Mouse (Mus musculus) embryonic fibroblast, embryonic 13.5 days (primary cell): ENCODE data around the gene Sugct. TPM values are rescaled to one million over a fixed set of nuclear protein-coding genes. Genes with fewer than 3 reads are reported as not detected.
"Not testable (repeated sequence)": the region's sequence is repeated elsewhere in the genome, so short reads cannot be mapped to it uniquely, and the experiment has no call there.

Experiments
- H3K27ac ChIP-seq: 2 replicates; pipeline ENCODE4 v1.5.1; 2012; ENCODE audit warnings: low read length, control low read depth, inconsistent platforms; ENCODE audit not compliant: insufficient read depth
- H3K4me1 ChIP-seq: 2 replicates; pipeline ENCODE4 v1.6.1; 2011; ENCODE audit warnings: low read length; ENCODE audit not compliant: control insufficient read depth, insufficient read depth
- H3K4me3 ChIP-seq: 2 replicates; pipeline ENCODE4 v1.5.1; 2011; ENCODE audit warnings: mild to moderate bottlenecking, control low read depth, low read length; ENCODE audit not compliant: insufficient read depth
- CTCF ChIP-seq: IDR thresholded peaks from 2 replicates; pipeline ENCODE4 v1.5.1; 2011; ENCODE audit warnings: mild to moderate bottlenecking, control low read depth, low read length, moderate library complexity, borderline replicate concordance; ENCODE audit not compliant: insufficient read depth
- POLR2A ChIP-seq: IDR thresholded peaks from 2 replicates; pipeline ENCODE4 v1.6.1; 2011; ENCODE audit warnings: low read depth, mild to moderate bottlenecking, control low read depth, low read length, moderate library complexity
- polyA plus RNA-seq: library from polyadenylated mRNA; stranded (reverse); fragments of >200 nt; gene quantifications from 2 replicates; pipeline ENCODE4 v1.2.4, GENCODE M21; 2011; ENCODE audit warnings: low read depth; ENCODE audit not compliant: missing spikeins, insufficient read length

Gene Sugct
- polyA plus RNA-seq, 1 experiment = 2.1 TPM

GRCm38 (mm10) chr13:16898084-16898792, 797.1 kb downstream of the Sugct start:
- Histone ChIP-seq H3K4me3 (no peak overlapping the region), H3K27ac (no peak overlapping the region), H3K4me1 (no peaks in the 10 kb centered on the region)
- TF ChIP-seq CTCF = no peak
- TF ChIP-seq POLR2A = no peak

DNA sequence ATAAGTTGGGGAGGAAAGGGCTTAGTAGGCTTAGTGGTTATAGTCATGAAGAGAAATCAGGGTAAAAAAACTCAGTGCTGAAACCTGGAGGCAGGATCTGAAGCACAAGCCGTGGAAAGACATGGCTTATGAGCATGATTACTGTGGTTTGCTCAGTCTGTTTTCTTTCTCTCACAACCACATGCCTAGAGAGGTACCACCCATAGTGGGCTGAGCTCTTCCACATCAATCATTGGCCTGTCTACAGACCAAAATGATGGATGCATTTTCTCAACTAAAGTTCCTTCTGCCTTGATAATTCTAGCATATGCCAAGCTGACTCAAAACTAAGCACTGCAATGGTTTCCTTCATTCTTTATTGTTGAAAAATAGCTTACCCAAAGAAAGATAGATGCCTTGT, 817.3 kb downstream of the Sugct start:
- TF ChIP-seq POLR2A (no peak), CTCF (no peak)
- Histone ChIP-seq H3K27ac (no peak overlapping the region), H3K4me3 (no peak overlapping the region), H3K4me1 (no peaks in the 10 kb centered on the region)

DNA sequence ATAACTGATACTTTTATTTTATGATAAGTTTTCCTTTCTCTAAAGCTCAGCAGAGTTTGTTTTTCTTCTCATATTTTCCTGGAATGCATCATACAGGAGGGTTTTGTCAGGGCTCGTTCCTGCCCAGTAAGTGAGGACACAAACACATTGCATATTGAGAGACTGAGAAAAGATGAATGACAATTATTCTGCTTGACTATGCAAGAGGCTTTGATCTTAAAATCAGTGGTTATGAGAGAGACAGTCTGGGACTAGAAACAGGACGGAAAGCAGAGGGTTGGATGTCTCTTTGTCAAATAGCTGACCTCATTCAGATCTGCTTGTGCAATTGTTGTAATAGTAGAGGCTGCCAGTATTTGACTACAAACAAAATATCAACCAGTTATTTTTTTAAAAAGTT, 835.4 kb downstream of the Sugct start:
- Histone ChIP-seq H3K4me3 (no peak overlapping the region), H3K4me1 (no peaks in the 10 kb centered on the region)
- TF ChIP-seq POLR2A (no peak), CTCF (no peak)

DNA sequence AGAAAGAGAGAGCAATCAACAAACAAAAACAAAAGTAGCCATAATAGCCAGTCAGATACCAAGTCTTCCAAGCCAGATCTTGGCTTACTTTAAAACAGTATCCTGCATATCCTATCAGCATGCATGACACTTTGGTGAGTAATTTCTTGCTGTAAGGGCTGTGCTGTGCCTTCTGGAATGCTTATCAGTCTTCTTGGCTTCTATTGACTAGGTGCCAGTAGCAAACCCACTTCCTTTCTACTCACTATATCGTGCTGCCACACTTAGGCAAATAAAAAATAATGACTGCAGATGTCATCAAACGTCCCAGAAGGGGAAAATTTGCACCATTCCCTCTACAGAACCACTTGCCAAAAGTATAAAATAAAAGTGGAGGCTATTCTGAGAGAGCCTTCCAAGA, 848.1 kb downstream of the Sugct start:
- no peak for TF ChIP-seq POLR2A
- TF ChIP-seq CTCF = no peak
- H3K27ac ChIP-seq = peak overlapping the region; percentile 81

More for the DNA sequence above, 835.4 kb downstream of the Sugct start:
- H3K27ac ChIP-seq = peak overlapping the region; percentile 19; the same call in 1 of the 2 replicates

DNA sequence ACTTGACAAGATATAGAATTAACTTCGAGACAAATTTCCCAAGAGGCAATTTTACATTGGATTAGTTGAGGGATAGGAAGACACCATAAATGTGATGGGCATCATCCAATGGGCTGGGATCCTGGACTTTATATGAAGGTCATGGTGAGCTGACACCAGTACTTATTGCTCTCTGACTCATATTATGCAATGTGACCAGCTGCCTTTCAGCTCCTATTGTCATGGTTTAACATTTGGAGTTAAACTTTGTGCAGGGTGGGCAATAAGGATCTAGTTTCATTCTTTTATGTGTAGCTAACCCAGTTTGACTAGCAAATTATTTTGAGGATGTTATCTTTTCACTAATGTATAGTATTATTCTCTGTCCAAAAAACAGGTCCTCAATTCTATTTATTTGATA, 854.4 kb downstream of the Sugct start:
- H3K27ac ChIP-seq = no peak overlapping the region
- peaks cover 2% of the 10 kb centered on the region for H3K4me1 ChIP-seq
- TF ChIP-seq CTCF (no peak), POLR2A (no peak)
- H3K4me3 ChIP-seq = no peak overlapping the region

More for the DNA sequence above, 848.1 kb downstream of the Sugct start:
- Histone ChIP-seq H3K4me1 (peaks cover 4% of the 10 kb centered on the region), H3K4me3 (no peak overlapping the region)

- no peak for TF ChIP-seq CTCF
- TF ChIP-seq POLR2A = no peak
These were observed 856.9 kb downstream of the Sugct start for GRCm38 (mm10) chr13:16838409-16838808.

DNA sequence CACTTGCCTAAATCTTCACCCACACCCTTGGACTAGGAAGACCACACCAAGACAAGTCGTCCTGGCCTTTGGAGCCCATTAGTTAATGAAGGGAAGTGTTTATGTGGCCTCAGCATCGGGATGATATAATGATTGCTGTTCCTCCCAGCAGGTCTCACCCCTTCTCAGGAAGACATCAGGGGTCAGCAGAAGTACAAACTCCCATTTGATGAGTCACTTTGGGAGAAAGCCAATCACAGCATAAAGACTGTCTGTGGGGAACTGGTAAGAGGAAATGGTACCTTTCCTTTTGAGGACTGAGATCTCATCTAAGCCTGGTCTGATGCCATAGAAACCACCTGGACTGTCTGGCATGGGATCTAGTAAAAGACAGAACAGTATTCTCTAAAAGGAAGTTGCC, 860.2 kb downstream of the Sugct start:
- Histone ChIP-seq H3K4me1 (peaks cover 4% of the 10 kb centered on the region), H3K27ac (no peak overlapping the region), H3K4me3 (no peak overlapping the region)
- no peak for TF ChIP-seq POLR2A
- TF ChIP-seq CTCF = no peak

More at GRCm38 (mm10) chr13:16838409-16838808, 856.9 kb downstream of the Sugct start:
- Histone ChIP-seq H3K4me1 (peaks cover 4% of the 10 kb centered on the region), H3K27ac (peak overlapping the region; percentile 71; the same call in 1 of the 2 replicates), H3K4me3 (no peak overlapping the region)

GRCm38 (mm10) chr13:16833069-16833468, 862.3 kb downstream of the Sugct start:
- Histone ChIP-seq H3K27ac (no peak overlapping the region), H3K4me1 (peaks cover 2% of the 10 kb centered on the region), H3K4me3 (no peak overlapping the region)
- TF ChIP-seq POLR2A (no peak), CTCF (no peak)

GRCm38 (mm10) chr13:16831840-16832239, 863.5 kb downstream of the Sugct start:
- Histone ChIP-seq H3K27ac (no peak overlapping the region), H3K4me3 (no peak overlapping the region), H3K4me1 (peaks cover 2% of the 10 kb centered on the region; the same call in 1 of the 2 replicates)
- TF ChIP-seq CTCF (no peak), POLR2A (no peak)

GRCm38 (mm10) chr13:16830291-16830690, 865.1 kb downstream of the Sugct start:
- H3K4me1 ChIP-seq, H3K4me3 ChIP-seq, H3K27ac ChIP-seq: not testable (repeated sequence)

DNA sequence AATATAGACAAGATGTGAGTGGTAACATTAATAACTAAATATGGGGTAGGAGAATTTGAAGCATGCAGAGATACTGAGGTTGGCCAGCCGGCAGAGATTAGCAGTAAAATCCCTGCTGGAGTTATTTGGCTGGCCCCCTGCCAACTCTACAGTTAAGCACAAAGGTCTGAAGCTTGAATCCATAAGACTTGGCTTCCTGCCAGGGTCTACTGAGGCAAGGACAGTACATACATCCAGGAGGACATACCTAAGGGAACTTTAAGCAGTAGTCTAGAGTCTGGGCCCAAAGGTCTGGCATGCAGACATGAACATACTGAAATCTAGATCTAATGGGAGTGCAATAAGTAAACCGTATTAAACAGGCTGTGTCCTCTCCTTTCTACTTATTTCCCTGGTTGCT, 865.8 kb downstream of the Sugct start:
- Histone ChIP-seq H3K27ac (no peak overlapping the region), H3K4me3 (no peak overlapping the region), H3K4me1 (no peaks in the 10 kb centered on the region)
- TF ChIP-seq CTCF (no peak), POLR2A (no peak)
